Mouse (Mus musculus): ENCODE data around the gene Etfbkmt.

Etfbkmt gene

GRCm38 (mm10) chr6:149188041-149188924, 48.6 kb downstream of the Etfbkmt start, which contains the start of gene Amn1:
Amn1 (minus strand) TSS chr6:149188712.
- peak; percentile 97 for DNase-seq

DNA sequence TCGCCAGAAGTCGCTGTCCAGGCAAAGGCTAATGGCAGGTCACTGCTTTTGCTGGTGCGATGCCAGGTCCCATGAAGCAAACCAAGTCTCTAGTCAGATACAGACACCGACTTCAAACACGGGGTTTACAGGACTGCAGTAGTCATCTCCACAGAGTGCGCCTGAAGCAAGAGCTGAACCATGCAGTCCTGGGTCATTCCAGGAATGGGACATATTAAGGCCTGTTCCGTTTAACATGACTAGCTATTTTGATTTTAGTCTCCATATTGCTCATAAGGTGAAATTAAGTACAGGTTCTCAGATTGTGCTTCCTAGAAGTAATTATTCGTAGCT, 49.2 kb downstream of the Etfbkmt start:
- no peak for DNase-seq

DNA sequence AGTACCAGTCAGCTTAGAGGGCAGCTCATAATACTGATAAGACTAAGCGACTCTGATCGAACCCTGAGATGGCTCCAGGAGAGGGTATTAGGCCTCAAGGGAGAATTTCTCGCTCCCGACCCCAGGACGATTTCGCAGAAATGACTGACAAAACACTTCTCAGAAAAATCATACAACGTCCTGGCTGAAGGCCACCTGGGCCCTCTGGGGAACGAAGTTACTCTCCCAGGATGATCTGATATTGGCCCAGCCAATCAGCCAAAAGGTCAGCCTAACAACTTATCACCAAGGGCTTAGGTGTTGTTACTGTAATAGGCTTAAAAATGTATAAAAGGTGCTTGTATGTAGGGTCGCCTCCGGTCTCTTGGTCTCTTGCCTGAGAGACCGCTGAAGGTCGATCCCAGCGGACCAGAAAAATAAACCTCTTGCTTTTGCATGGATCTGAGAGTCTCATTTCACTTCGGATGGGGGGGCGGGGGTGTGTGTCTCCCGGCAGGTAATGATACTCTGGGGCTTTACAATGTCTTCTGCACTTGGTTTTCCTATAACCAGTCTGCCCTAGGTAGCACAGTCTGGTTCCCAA, 49.8 kb downstream of the Etfbkmt start:
- DNase-seq: no peak

- DNase-seq: peak; percentile 17
These were observed 52.3 kb downstream of the Etfbkmt start for GRCm38 (mm10) chr6:149191951-149192350.

- peak; percentile 85 for DNase-seq
These were observed 53.7 kb downstream of the Etfbkmt start for GRCm38 (mm10) chr6:149193276-149193905.

DNA sequence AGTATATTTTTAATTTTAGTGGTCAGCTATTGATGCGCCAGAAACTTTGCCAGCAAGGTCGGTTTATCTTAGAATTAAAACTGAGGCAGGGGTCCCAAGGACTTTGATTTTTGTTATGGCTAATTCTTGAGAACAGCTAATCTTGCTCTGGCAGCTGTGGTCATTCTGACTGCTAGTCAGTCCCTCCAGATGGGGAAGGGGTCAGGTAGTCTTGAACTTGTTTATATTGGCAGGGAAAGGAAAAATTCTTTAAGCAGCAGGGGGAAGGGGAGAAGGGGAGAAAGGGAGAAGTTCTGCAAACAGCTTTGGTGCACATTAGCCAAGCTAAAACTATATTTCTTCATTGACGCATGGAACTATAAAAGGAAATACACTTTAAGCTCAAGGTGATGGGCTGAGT, 57.5 kb downstream of the Etfbkmt start:
- no peak for DNase-seq

DNA sequence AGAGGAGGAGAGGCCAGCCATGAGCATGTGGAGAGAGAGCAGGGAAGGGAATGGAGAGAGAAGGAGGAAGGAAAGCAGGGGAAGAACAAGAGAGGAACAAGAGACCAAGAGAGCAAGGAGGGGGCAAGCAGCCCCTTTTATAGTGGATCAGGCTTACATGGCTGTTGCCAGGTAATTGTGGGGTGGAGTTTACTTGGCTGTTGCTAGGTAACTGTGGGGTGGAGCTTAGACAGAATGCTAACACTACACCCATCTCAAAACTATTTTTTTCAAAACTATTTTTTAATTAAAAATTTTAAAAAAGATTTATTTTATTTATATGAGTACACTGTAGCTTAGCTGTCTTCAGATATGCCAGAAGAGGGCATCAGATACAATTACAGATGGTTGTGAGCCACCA, 58.9 kb downstream of the Etfbkmt start:
- DNase-seq: peak; percentile 27

Measured in liver (tissue).